Mouse (Mus musculus) lung, adult 2 months (tissue): ENCODE measurements around the gene Ndufa7.

ENCODE experiments used
- CTCF ChIP-seq: fragments of 200-500 bp; IDR thresholded peaks from 2 replicates; pipeline ENCODE4 v1.5.1; 2011; ENCODE audit warnings: mild to moderate bottlenecking, low read length, control low read depth; ENCODE audit not compliant: insufficient read depth
- POLR2A ChIP-seq: fragments of 200-500 bp; IDR thresholded peaks from 2 replicates; pipeline ENCODE4 v1.6.1; 2011; ENCODE audit warnings: low read depth, mild to moderate bottlenecking, control low read depth, low read length, borderline replicate concordance; ENCODE audit errors: extremely low read depth

- no peak for TF ChIP-seq CTCF
- no peak for TF ChIP-seq POLR2A
Measured at GRCm38 (mm10) chr17:33802221-33802620, 22.2 kb upstream of the Ndufa7 start.
